Mouse (Mus musculus) MEL (cell line): Measurements from ENCODE around the gene Nxph4.

Experiments
- CTCF ChIP-seq, 3 experiments: IDR thresholded peaks in 2 of 3; conservative IDR thresholded peaks in 1 of 3; 2 replicates each; pipeline ENCODE4 v1.5.1; 2011 to 2012; ENCODE audit warnings: low read length in 3 of 3, low read depth in 2 of 3, mild to moderate bottlenecking in 2 of 3, improper control_type of control experiment in 1 of 3, inconsistent platforms in 1 of 3, mixed read lengths in 1 of 3, moderate library complexity in 1 of 3; ENCODE audit not compliant: control insufficient read depth in 1 of 3, insufficient read depth in 1 of 3, poor library complexity in 1 of 3, severe bottlenecking in 1 of 3
- KAT2A ChIP-seq: conservative IDR thresholded peaks from 2 replicates; pipeline ENCODE4 v1.6.1; 2012; ENCODE audit warnings: low read depth, low read length, improper control_type of control experiment, inconsistent platforms
- MAFK ChIP-seq: IDR thresholded peaks from 2 replicates; pipeline ENCODE4 v1.6.1; 2011; ENCODE audit warnings: low read depth, mild to moderate bottlenecking, low read length, improper control_type of control experiment, borderline replicate concordance
- MYB ChIP-seq: IDR thresholded peaks from 2 replicates; pipeline ENCODE4 v1.6.1; 2011; ENCODE audit warnings: mild to moderate bottlenecking, low read depth, low read length, improper control_type of control experiment
- MYC ChIP-seq: IDR thresholded peaks from 2 replicates; pipeline ENCODE4 v1.6.1; 2011; ENCODE audit warnings: low read depth, mild to moderate bottlenecking, low read length, improper control_type of control experiment, moderate library complexity
- RAD21 ChIP-seq: IDR thresholded peaks from 2 replicates; pipeline ENCODE4 v1.6.1; 2011; ENCODE audit warnings: mild to moderate bottlenecking, low read depth, low read length, improper control_type of control experiment
- RCOR1 ChIP-seq: IDR thresholded peaks from 2 replicates; pipeline ENCODE4 v1.6.1; 2012; ENCODE audit warnings: low read depth, mild to moderate bottlenecking, inconsistent platforms, low read length, improper control_type of control experiment
- TAL1 ChIP-seq: IDR thresholded peaks from 2 replicates; pipeline ENCODE4 v1.6.1; 2012; ENCODE audit warnings: mild to moderate bottlenecking, inconsistent platforms, low read length, moderate library complexity, mixed read lengths
- UBTF ChIP-seq: IDR thresholded peaks from 2 replicates; pipeline ENCODE4 v1.6.1; 2012; ENCODE audit warnings: low read depth, mild to moderate bottlenecking, inconsistent platforms, low read length, improper control_type of control experiment, moderate library complexity, borderline replicate concordance; ENCODE audit not compliant: insufficient read depth
- USF1 ChIP-seq: IDR thresholded peaks from 2 replicates; pipeline ENCODE4 v1.6.1; 2014; ENCODE audit warnings: low read depth, mild to moderate bottlenecking, inconsistent platforms, low read length, improper control_type of control experiment, moderate library complexity

DNA sequence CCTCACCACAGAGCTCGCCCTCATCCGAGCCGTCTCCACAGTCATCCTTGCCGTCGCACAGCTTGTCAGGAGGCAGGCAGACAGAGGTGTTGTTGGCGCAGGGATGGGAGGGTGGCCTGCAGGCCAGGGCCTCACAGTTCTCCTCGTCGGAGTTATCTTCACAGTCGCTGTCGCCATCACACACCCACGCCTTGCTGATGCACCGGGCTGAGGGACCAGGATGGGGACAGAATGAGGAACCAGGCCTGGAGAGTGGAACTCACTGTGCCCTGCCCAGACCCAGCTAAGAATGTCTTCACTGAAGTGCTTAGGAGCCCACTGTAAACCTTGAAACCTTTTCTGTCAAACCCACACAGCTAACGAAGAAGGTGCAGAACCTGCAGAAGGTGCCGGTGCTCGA lies 43.6 kb upstream of the Nxph4 start:
- TF ChIP-seq RCOR1 (no peak), USF1 (no peak), MYB (no peak), UBTF (no peak), MAFK (no peak), RAD21 (no peak), KAT2A (no peak), CTCF (IDR thresholded peaks at IDR 0.05 in 2 of 3, conservative IDR thresholded peaks at IDR 0.05 in 1 of 3; ENCODE audit: control insufficient read depth in 1 of 3, insufficient read depth in 1 of 3, low read depth in 2 of 3, low read length in 3 of 3, poor library complexity in 1 of 3, severe bottlenecking in 1 of 3) (no peak), MYC (0 out of 2 replicates have a peak, but pooled peaks have one; percentile 14), TAL1 (no peak)
